Mouse (Mus musculus): ENCODE data around the gene Dnajb4. TPM values are rescaled to one million over a fixed set of nuclear protein-coding genes. Genes with fewer than 3 reads are reported as not detected.

Dnajb4 gene
- polyA plus RNA-seq, 1 experiment from 2014 or later = 57.7 TPM

DNA sequence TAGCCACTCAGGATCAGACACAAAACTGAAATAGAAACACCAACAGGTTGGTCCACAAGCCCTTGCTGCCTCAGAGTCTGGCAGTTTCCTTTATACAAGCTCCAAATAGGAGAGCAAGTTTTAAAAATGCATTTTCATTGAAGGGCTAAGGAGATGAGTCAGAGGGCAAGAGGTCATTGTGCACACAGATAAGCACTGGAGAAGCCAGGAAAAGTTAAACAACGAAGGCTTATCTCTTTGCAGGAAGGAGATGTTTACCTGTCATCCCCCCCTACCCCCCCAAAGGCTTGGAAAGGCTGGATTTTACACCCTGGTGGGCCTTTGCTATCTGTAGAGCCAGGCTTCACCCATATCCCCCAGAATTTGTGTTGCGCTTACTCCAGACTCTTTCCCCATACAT, 38.9 kb downstream of the Dnajb4 start:
- Histone ChIP-seq H3K4me1 (ENCODE audit: control insufficient read depth, insufficient read depth, low read length) (peaks cover 11% of the 10 kb centered on the region), H3K27me3 (ENCODE audit: control insufficient read depth, insufficient read depth, low read length) (no peaks in the 10 kb centered on the region), H3K4me2 (ENCODE audit: low read depth, low read length) (no peak overlapping the region), H3K4me3 (ENCODE audit: low read length) (no peak overlapping the region), H3K36me3 (ENCODE audit: control insufficient read depth, insufficient read depth) (no peaks in the 10 kb centered on the region), H3K27ac (ENCODE audit: low read length) (no peak overlapping the region), H3K9ac (ENCODE audit: low read length) (no peak overlapping the region), H3K9me3 (replicated peaks; ENCODE audit: control insufficient read depth, low read length) (no peaks in the 10 kb centered on the region; the same call in 1 of the 2 replicates)
- 38% methylated on average over 2 of the region's 2 CpGs for WGBS
- ATAC-seq (replicated peaks; ENCODE audit: extremely low read depth, insufficient read depth, low FRiP score) = no peak

DNA sequence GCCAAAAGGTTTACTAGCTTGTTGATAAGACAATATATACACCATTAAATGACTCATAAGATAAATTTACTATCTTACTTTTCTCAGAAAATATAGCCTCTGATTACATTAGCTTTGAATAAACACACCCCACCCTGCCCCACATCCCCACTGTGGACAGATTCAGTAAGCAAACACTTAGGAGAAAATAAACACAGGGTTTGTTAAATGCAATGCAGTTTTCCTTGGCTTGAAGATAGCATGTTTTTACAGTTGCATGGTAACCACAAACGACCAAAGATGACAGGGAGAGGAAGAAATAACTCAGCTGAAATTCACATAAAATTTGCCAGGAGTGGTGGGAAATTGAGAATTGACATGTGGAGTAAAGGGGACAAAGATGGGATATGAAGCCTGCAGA, 39.7 kb downstream of the Dnajb4 start:
- Histone ChIP-seq H3K4me1 (ENCODE audit: control insufficient read depth, insufficient read depth, low read length) (peaks cover 15% of the 10 kb centered on the region), H3K4me3 (ENCODE audit: low read length) (no peak overlapping the region), H3K27me3 (ENCODE audit: control insufficient read depth, insufficient read depth, low read length) (no peaks in the 10 kb centered on the region), H3K9ac (ENCODE audit: low read length) (no peak overlapping the region), H3K4me2 (ENCODE audit: low read depth, low read length) (no peak overlapping the region), H3K27ac (ENCODE audit: low read length) (no peak overlapping the region), H3K9me3 (replicated peaks; ENCODE audit: control insufficient read depth, low read length) (no peaks in the 10 kb centered on the region; the same call in 1 of the 2 replicates), H3K36me3 (ENCODE audit: control insufficient read depth, insufficient read depth) (no peaks in the 10 kb centered on the region)
- ATAC-seq (replicated peaks; ENCODE audit: extremely low read depth, insufficient read depth, low FRiP score) = no peak
- 33% methylated on average over 1 of the region's 1 CpGs for WGBS

GRCm38 (mm10) chr3:152168007-152168406, 42.1 kb downstream of the Dnajb4 start:
- Histone ChIP-seq H3K9me3 (replicated peaks; ENCODE audit: control insufficient read depth, low read length) (no peaks in the 10 kb centered on the region; the same call in 1 of the 2 replicates), H3K36me3 (ENCODE audit: control insufficient read depth, insufficient read depth) (no peaks in the 10 kb centered on the region), H3K4me3 (ENCODE audit: low read length) (no peak overlapping the region), H3K27me3 (ENCODE audit: control insufficient read depth, insufficient read depth, low read length) (no peaks in the 10 kb centered on the region), H3K4me2 (ENCODE audit: low read depth, low read length) (no peak overlapping the region), H3K9ac (ENCODE audit: low read length) (no peak overlapping the region), H3K27ac (ENCODE audit: low read length) (no peak overlapping the region), H3K4me1 (ENCODE audit: control insufficient read depth, insufficient read depth, low read length) (peaks cover 21% of the 10 kb centered on the region)
- WGBS = 92% methylated on average over 10 of the region's 10 CpGs
- ATAC-seq (replicated peaks; ENCODE audit: extremely low read depth, insufficient read depth, low FRiP score) = no peak

DNA sequence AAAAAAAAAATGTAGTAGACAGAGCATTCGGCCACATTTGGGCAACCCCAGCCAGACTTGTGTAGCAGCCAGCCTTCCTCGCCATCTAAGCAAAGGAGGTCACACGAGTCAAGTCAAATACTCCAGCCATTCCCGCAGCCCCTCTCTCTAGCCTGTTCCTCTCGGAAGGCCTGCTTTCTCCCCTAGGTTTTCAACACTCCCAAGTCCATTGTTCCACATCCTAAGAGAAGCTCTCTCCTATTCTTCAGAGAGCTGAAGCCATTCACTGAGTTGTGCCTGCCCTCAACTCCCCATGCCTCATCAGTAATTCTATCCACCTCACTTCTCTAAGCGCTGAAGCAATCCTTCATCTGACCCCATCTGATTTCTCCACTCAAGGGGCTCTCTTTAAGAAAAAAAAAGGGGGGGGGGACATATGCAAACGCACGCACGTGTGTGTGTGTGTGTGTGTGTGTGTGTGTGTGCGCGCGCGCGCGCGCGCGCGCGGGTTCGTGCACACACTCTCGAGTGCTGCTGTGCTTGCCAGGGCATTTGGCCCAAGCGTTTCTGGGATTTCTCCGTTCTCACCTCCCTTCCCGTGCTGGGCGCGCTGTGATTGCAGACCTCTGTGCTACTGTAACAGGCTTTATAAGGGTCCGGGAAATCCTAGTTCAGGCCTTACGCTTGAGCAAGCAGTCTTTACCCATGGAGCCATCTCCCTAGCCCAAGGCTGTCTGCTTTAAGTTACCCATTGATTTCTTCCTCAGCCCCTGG, 43.2 kb downstream of the Dnajb4 start:
- Histone ChIP-seq H3K9me3 (replicated peaks; ENCODE audit: control insufficient read depth, low read length) (no peaks in the 10 kb centered on the region; the same call in 1 of the 2 replicates), H3K4me3 (ENCODE audit: low read length) (peak overlapping the region; percentile 27), H3K27ac (ENCODE audit: low read length) (no peak overlapping the region), H3K36me3 (ENCODE audit: control insufficient read depth, insufficient read depth) (no peaks in the 10 kb centered on the region), H3K9ac (ENCODE audit: low read length) (peak overlapping the region; percentile 27; the same call in 1 of the 2 replicates), H3K27me3 (ENCODE audit: control insufficient read depth, insufficient read depth, low read length) (no peaks in the 10 kb centered on the region), H3K4me1 (ENCODE audit: control insufficient read depth, insufficient read depth, low read length) (peaks cover 21% of the 10 kb centered on the region), H3K4me2 (ENCODE audit: low read depth, low read length) (peak overlapping the region; percentile 99)
- ATAC-seq (replicated peaks; ENCODE audit: extremely low read depth, insufficient read depth, low FRiP score) = no peak; the same call in 1 of the 2 replicates
- 22% methylated on average over 29 of the region's 29 CpGs for WGBS

- Histone ChIP-seq H3K36me3 (ENCODE audit: control insufficient read depth, insufficient read depth) (no peaks in the 10 kb centered on the region), H3K27ac (ENCODE audit: low read length) (peak within 1 kb of the TSS; percentile 41), H3K4me2 (ENCODE audit: low read depth, low read length) (peak within 1 kb of the TSS; percentile 99), H3K4me3 (ENCODE audit: low read length) (peak within 1 kb of the TSS; percentile 63), H3K9me3 (replicated peaks; ENCODE audit: control insufficient read depth, low read length) (no peaks in the 10 kb centered on the region; the same call in 1 of the 2 replicates), H3K4me1 (ENCODE audit: control insufficient read depth, insufficient read depth, low read length) (peaks cover 24% of the 10 kb centered on the region), H3K27me3 (ENCODE audit: control insufficient read depth, insufficient read depth, low read length) (no peaks in the 10 kb centered on the region), H3K9ac (ENCODE audit: low read length) (peak within 1 kb of the TSS; percentile 83)
- 20% methylated on average over 10 of the region's 10 CpGs for WGBS
- ATAC-seq (replicated peaks; ENCODE audit: extremely low read depth, insufficient read depth, low FRiP score) = no peak
Measured at GRCm38 (mm10) chr3:152166099-152166423, 44.0 kb downstream of the Dnajb4 start, which contains the start of gene Gipc2. Gene Gipc2 (minus strand): TSS chr3:152166230.

- ATAC-seq (replicated peaks; ENCODE audit: extremely low read depth, insufficient read depth, low FRiP score) = peak; percentile 64
- Histone ChIP-seq H3K4me3 (ENCODE audit: low read length) (peak overlapping the region; percentile 63), H3K27me3 (ENCODE audit: control insufficient read depth, insufficient read depth, low read length) (no peaks in the 10 kb centered on the region), H3K9me3 (replicated peaks; ENCODE audit: control insufficient read depth, low read length) (no peaks in the 10 kb centered on the region; the same call in 1 of the 2 replicates), H3K9ac (ENCODE audit: low read length) (peak overlapping the region; percentile 83), H3K36me3 (ENCODE audit: control insufficient read depth, insufficient read depth) (no peaks in the 10 kb centered on the region), H3K27ac (ENCODE audit: low read length) (peak overlapping the region; percentile 41), H3K4me1 (ENCODE audit: control insufficient read depth, insufficient read depth, low read length) (peaks cover 27% of the 10 kb centered on the region), H3K4me2 (ENCODE audit: low read depth, low read length) (peak overlapping the region; percentile 99)
- WGBS = 4% methylated on average over 51 of the region's 53 CpGs
Measured at GRCm38 (mm10) chr3:152165351-152166098, 44.6 kb downstream of the Dnajb4 start.

DNA sequence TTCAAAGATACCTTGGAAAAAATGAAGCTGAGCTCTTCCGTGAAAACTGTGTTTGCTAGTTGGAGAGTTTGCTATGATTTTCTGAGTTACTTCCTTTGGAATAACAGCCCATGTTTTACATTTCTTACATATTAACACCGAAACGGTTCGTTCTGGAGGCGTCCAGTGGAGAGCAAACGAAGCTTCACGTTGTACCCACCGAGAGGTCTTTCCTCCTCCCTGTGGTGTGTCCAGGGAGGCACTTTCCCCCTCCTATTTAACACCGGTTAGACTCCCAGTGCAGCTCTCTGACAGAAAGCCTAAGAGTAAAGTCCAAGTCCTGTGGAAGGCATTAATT, 45.1 kb downstream of the Dnajb4 start:
- H3K4me3 ChIP-seq (ENCODE audit: low read length) = peak overlapping the region; percentile 63
- H3K27me3 ChIP-seq (ENCODE audit: control insufficient read depth, insufficient read depth, low read length) = no peaks in the 10 kb centered on the region
- ATAC-seq (replicated peaks; ENCODE audit: extremely low read depth, insufficient read depth, low FRiP score) = no peak
- no peaks in the 10 kb centered on the region; the same call in 1 of the 2 replicates for H3K9me3 ChIP-seq (replicated peaks; ENCODE audit: control insufficient read depth, low read length)
- peaks cover 27% of the 10 kb centered on the region for H3K4me1 ChIP-seq (ENCODE audit: control insufficient read depth, insufficient read depth, low read length)
- H3K9ac ChIP-seq (ENCODE audit: low read length) = peak overlapping the region; percentile 83
- H3K27ac ChIP-seq (ENCODE audit: low read length) = peak overlapping the region; percentile 41
- peak overlapping the region; percentile 99 for H3K4me2 ChIP-seq (ENCODE audit: low read depth, low read length)
- no peaks in the 10 kb centered on the region for H3K36me3 ChIP-seq (ENCODE audit: control insufficient read depth, insufficient read depth)
- WGBS = 40% methylated on average over 9 of the region's 9 CpGs

DNA sequence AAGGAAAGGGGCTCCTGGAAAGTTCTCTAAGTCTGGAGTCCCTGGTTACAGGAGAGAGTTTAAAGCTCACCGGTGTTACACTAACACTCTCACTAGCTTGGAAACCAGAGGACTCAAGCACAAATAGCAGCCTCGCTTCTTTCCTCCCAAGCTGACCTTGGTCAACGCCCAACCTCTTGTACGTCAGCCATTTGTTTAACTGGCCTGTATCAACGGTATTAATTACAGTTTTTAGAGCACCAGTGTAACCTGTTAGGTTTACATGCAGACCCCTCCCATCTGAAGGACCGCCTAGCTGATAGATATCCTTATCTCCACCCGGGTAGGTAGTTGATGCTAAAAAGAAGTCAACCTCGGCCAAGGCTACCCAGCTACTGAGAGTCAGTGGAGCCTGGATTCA, 46.8 kb downstream of the Dnajb4 start:
- H3K9me3 ChIP-seq (replicated peaks; ENCODE audit: control insufficient read depth, low read length) = no peaks in the 10 kb centered on the region
- ATAC-seq (replicated peaks; ENCODE audit: extremely low read depth, insufficient read depth, low FRiP score) = no peak
- 77% methylated on average over 8 of the region's 8 CpGs for WGBS

GRCm38 (mm10) chr3:152160607-152161006, 49.5 kb downstream of the Dnajb4 start:
- Histone ChIP-seq H3K4me1 (ENCODE audit: control insufficient read depth, insufficient read depth, low read length) (peaks cover 15% of the 10 kb centered on the region), H3K27ac (ENCODE audit: low read length) (no peak overlapping the region), H3K9ac (ENCODE audit: low read length) (no peak overlapping the region), H3K4me3 (ENCODE audit: low read length) (no peak overlapping the region), H3K4me2 (ENCODE audit: low read depth, low read length) (no peak overlapping the region), H3K36me3 (ENCODE audit: control insufficient read depth, insufficient read depth) (no peaks in the 10 kb centered on the region), H3K9me3 (replicated peaks; ENCODE audit: control insufficient read depth, low read length) (no peaks in the 10 kb centered on the region), H3K27me3 (ENCODE audit: control insufficient read depth, insufficient read depth, low read length) (no peaks in the 10 kb centered on the region)
- WGBS = 69% methylated on average over 4 of the region's 4 CpGs
- no peak for ATAC-seq (replicated peaks; ENCODE audit: extremely low read depth, insufficient read depth, low FRiP score)

More for the DNA sequence above, 46.8 kb downstream of the Dnajb4 start:
- no peak overlapping the region for H3K4me2 ChIP-seq (ENCODE audit: low read depth, low read length)
- no peak overlapping the region for H3K27ac ChIP-seq (ENCODE audit: low read length)
- no peaks in the 10 kb centered on the region for H3K36me3 ChIP-seq (ENCODE audit: control insufficient read depth, insufficient read depth)
- no peaks in the 10 kb centered on the region for H3K27me3 ChIP-seq (ENCODE audit: control insufficient read depth, insufficient read depth, low read length)
- peaks cover 27% of the 10 kb centered on the region for H3K4me1 ChIP-seq (ENCODE audit: control insufficient read depth, insufficient read depth, low read length)
- H3K4me3 ChIP-seq (ENCODE audit: low read length) = no peak overlapping the region
- H3K9ac ChIP-seq (ENCODE audit: low read length) = no peak overlapping the region

All from heart, embryonic 16.5 days (tissue).